ENCODE assay signal across 8 mouse cellular contexts in the genomic region with DNA sequence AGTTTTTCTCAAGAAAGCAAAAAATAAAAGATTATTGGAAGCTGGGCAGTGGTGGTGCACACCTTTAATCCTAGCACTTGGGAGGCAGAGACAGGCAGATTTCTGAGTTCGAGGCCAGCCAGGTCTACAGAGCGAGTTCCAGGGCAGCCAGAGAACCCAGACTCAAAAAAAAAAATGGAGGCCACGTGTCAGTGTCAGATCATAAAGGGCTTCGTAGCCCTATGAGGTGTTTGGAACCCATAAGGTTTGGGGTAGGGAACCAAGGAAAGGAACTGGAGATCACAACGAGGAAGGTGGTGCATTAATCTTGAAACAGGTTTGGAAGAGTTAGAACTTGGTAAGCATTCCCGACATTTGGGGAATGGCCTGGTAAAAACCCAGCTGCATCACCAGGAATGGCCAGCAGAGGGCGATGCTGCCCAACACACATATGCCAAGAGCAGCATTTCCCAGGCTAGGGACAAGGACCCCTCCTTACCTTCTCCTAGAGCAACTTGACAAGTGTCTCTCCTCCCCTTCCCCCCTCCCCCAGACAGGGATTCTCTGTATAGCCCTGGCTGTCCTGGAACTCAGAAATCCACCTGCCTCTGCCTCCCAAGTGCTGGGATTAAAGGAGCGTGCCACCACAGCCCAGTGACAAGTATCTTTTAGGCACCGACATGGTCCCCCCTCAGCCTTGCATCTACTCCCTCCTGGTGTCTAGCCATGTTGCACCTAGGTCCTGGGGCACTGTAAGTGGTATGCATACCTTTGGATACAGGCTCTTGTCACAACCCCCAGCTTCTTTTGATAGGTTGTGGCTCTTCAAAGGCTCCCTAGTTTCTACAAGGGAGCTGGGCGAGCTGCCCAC. TPM values are rescaled to one million over a fixed set of nuclear protein-coding genes. Genes with fewer than 3 reads are reported as not detected.
DNase-seq lines count a peak whose midpoint lies in the region; ATAC-seq lines count a peak whose summit lies in the region.

No protein-coding gene starts in this region.

- intact Hi-C loops in gastrocnemius, postnatal 14 days (cut with DNase I; ENCODE audit: low total_unique reads), result no loop called here

- no peak overlapping the region for H3K9ac ChIP-seq in limb, embryonic 11.5 days (ENCODE audit: low read length)
- no peak overlapping the region for H3K9ac ChIP-seq in midbrain, embryonic 12.5 days (replicated peaks)

- peak; percentile 77 for DNase-seq in gastrocnemius, adult 18-20 months (ENCODE audit: low spot score)
- no peak for DNase-seq in gastrocnemius, postnatal 25 days
- peak; percentile 85 to 87 for DNase-seq in cerebellum, postnatal 25 days
- peak; percentile 57 for DNase-seq in gastrocnemius, postnatal 14 days
- peak; percentile 72 for DNase-seq in kidney, adult 11 months
- DNase-seq in limb, embryonic 11.5 days (ENCODE audit: low spot score), result peak; percentile 91
- peak; percentile 65 for DNase-seq in spleen, adult 12 weeks (ENCODE audit: low spot score)

- H3K36me3 ChIP-seq in limb, embryonic 11.5 days (ENCODE audit: control insufficient read depth, insufficient read depth, low read length), result peaks cover 37% of the 10 kb centered on the region
- peaks cover 57% of the 10 kb centered on the region for H3K36me3 ChIP-seq in midbrain, embryonic 12.5 days

- H3K4me3 ChIP-seq in limb, embryonic 11.5 days (ENCODE audit: low read depth, low read length), result no peak overlapping the region
- no peak overlapping the region for H3K4me3 ChIP-seq in midbrain, embryonic 12.5 days

- WGBS in limb, embryonic 11.5 days, result 61% methylated on average over 10 of the region's 10 CpGs
- WGBS in midbrain, embryonic 12.5 days, result 59% methylated on average over 10 of the region's 10 CpGs

- 0 out of 2 replicates have a peak, but pooled peaks have one; percentile 31 for ATAC-seq in limb, embryonic 11.5 days (ENCODE audit: insufficient number of reproducible peaks, low FRiP score, low TSS enrichment, low read depth)
- peak; percentile 63 for ATAC-seq in midbrain, embryonic 12.5 days (ENCODE audit: low FRiP score, low read depth)

- no peaks in the 10 kb centered on the region for H3K27me3 ChIP-seq in limb, embryonic 11.5 days (ENCODE audit: control insufficient read depth, insufficient read depth, low read length)
- no peaks in the 10 kb centered on the region for H3K27me3 ChIP-seq in midbrain, embryonic 12.5 days

- H3K27ac ChIP-seq in limb, embryonic 11.5 days (replicated peaks; ENCODE audit: low read depth, low read length), result no peak overlapping the region
- H3K27ac ChIP-seq in midbrain, embryonic 12.5 days (replicated peaks), result no peak overlapping the region

- no peak overlapping the region for H3K4me2 ChIP-seq in limb, embryonic 11.5 days (ENCODE audit: low read depth, severe bottlenecking)
- H3K4me2 ChIP-seq in midbrain, embryonic 12.5 days (replicated peaks), result peak overlapping the region; percentile 88; the same call in 1 of the 2 replicates

- H3K4me1 ChIP-seq in limb, embryonic 11.5 days (ENCODE audit: control insufficient read depth, insufficient read depth, low read length), result 0 out of 2 replicates have a peak, but pooled peaks cover 3% of the 10 kb centered on the region
- H3K4me1 ChIP-seq in midbrain, embryonic 12.5 days, result peaks cover 15% of the 10 kb centered on the region

- no peaks in the 10 kb centered on the region for H3K9me3 ChIP-seq in limb, embryonic 11.5 days (ENCODE audit: control insufficient read depth, low read length)
- no peaks in the 10 kb centered on the region for H3K9me3 ChIP-seq in midbrain, embryonic 12.5 days

RNA-seq across cellular contexts. Expression of a gene that starts 1.1 kb away (rescaled TPM):
- 10 to 100 TPM; 42.1 to 43.5 TPM for total RNA-seq in gastrocnemius, adult 18-20 months (2021)
- total RNA-seq in gastrocnemius, postnatal 25 days (2021), result 10 to 100 TPM; 33.6 to 36.2 TPM
- total RNA-seq in gastrocnemius, postnatal 14 days (2021), result 10 to 100 TPM; 31.4 to 31.8 TPM
- polyA plus RNA-seq in limb, embryonic 11.5 days (2014; fragmentation: Nextera tagmentation; extraction: Ambion mirVana), result 33.1 and 35.3 TPM in 2 replicates
- polyA plus RNA-seq in midbrain, embryonic 12.5 days (2016; fragmentation: Nextera tagmentation; extraction: Ambion mirVana), result 32.8 and 33.2 TPM in 2 replicates

RNA-seq across cellular contexts. Expression of a gene that starts 33.2 kb away (rescaled TPM):
- total RNA-seq in gastrocnemius, adult 18-20 months (2021), result 1 to 10 TPM; 3.9 to 7.8 TPM
- total RNA-seq in gastrocnemius, postnatal 25 days (2021), result 1 to 10 TPM; 6.3 to 7.2 TPM
- total RNA-seq in gastrocnemius, postnatal 14 days (2021), result 10 to 100 TPM; 13.8 to 14.4 TPM
- polyA plus RNA-seq in limb, embryonic 11.5 days (2014; fragmentation: Nextera tagmentation; extraction: Ambion mirVana), result 1.6 and 1.9 TPM in 2 replicates
- 1.3 and 1.6 TPM in 2 replicates for polyA plus RNA-seq in midbrain, embryonic 12.5 days (2016; fragmentation: Nextera tagmentation; extraction: Ambion mirVana)

RNA-seq across cellular contexts. Expression of a gene that starts 34.6 kb away (rescaled TPM):
- 10 to 100 TPM; 69.1 to 73.4 TPM for total RNA-seq in gastrocnemius, adult 18-20 months (2021)
- total RNA-seq in gastrocnemius, postnatal 25 days (2021), result 10 to 100 TPM; 55.3 to 57.2 TPM
- 10 to 100 TPM; 67.9 to 69.5 TPM for total RNA-seq in gastrocnemius, postnatal 14 days (2021)
- polyA plus RNA-seq in limb, embryonic 11.5 days (2014; fragmentation: Nextera tagmentation; extraction: Ambion mirVana), result 82.9 and 87.8 TPM in 2 replicates
- polyA plus RNA-seq in midbrain, embryonic 12.5 days (2016; fragmentation: Nextera tagmentation; extraction: Ambion mirVana), result 70.0 and 80.5 TPM in 2 replicates

RNA-seq across cellular contexts. Expression of a gene that starts 39.4 kb away (rescaled TPM):
- total RNA-seq in gastrocnemius, adult 18-20 months (2021), result 1 to 10 TPM; 7.3 to 7.8 TPM
- 1 to 10 TPM; 8.4 to 8.8 TPM for total RNA-seq in gastrocnemius, postnatal 25 days (2021)
- 10 to 100 TPM in 1 of 2 experiments, 1 to 10 TPM in 1; 9.7 to 11.3 TPM for total RNA-seq in gastrocnemius, postnatal 14 days (2021)
- polyA plus RNA-seq in limb, embryonic 11.5 days (2014; fragmentation: Nextera tagmentation; extraction: Ambion mirVana), result 30.7 and 31.7 TPM in 2 replicates
- polyA plus RNA-seq in midbrain, embryonic 12.5 days (2016; fragmentation: Nextera tagmentation; extraction: Ambion mirVana), result 29.0 and 33.9 TPM in 2 replicates

RNA-seq across cellular contexts. Expression of a gene that starts 45.0 kb away (rescaled TPM):
- total RNA-seq in gastrocnemius, adult 18-20 months (2021), result not detected
- total RNA-seq in gastrocnemius, postnatal 25 days (2021), result not detected
- total RNA-seq in gastrocnemius, postnatal 14 days (2021), result under 1 TPM in 1 of 2 experiments, not detected in 1; 0.35 TPM
- polyA plus RNA-seq in limb, embryonic 11.5 days (2014; fragmentation: Nextera tagmentation; extraction: Ambion mirVana), result 1.7 and 2.2 TPM in 2 replicates
- polyA plus RNA-seq in midbrain, embryonic 12.5 days (2016; fragmentation: Nextera tagmentation; extraction: Ambion mirVana), result 3.1 and 3.9 TPM in 2 replicates
